Comparison of ENCODE assay signal across 9 mouse cellular contexts in the genomic region with DNA sequence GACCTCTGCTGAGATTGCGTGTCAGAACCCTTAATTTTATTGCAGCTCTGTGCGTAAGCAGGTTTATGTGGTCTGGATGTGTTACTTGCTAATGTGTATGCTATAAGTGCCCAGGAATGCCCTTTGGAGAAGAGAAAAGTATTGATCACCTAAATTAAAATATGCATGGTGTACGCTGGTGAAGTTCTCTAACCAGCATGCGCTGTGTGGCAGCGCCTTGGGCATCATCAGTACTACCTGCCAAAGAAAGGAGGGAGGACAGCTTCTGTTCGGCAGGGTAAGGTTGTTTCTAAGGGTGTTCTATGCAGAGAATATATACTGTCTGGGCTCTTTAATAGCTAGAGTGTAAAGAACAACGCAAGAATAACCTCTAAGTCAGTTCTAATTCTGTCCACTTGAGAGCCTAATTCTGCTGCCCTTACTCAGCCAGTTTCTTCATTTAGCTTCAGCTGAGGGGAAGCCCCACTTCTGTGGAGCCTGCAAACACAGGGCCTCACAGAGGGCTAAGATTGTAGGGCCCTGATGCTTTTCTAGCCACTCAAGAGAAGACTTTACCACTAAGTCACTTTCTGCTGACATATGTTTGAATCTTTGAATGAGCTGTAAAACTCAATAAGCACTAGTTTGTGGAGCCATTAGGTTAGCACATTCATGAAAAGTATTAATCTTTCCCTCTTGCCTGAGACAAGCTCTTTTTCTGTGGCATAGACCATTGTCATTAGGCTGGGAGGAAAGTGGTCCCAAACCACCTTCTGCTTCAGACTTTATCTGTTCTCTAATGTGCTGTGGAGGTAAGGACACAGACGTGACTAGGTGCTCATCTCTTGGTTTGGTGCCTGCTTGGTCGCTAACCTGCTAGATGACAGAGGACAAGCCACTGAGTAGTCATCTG. TPM values are rescaled to one million over a fixed set of nuclear protein-coding genes. Genes with fewer than 3 reads are reported as not detected.
DNase-seq lines count a peak whose midpoint lies in the region; ATAC-seq and TF ChIP-seq lines count a peak whose summit lies in the region.
"Had no signal": no experiment of that assay in that cellular context is flagged by ENCODE, and none has a peak within 500 bp of the region (broad histone marks: within the 10 kb centered on the region; RNA-seq: fewer than 3 reads in every experiment).

No protein-coding gene starts in this region.

- H3K27me3 ChIP-seq in liver, postnatal 0 days (ENCODE audit: insufficient read depth, low read length): no peaks in the 10 kb centered on the region
- no peaks in the 10 kb centered on the region for H3K27me3 ChIP-seq in forebrain, embryonic 13.5 days
- no peaks in the 10 kb centered on the region for H3K27me3 ChIP-seq in intestine, embryonic 16.5 days (replicated peaks; ENCODE audit: control insufficient read depth, insufficient read depth, low read length)
- H3K27me3 ChIP-seq in splenic B cell, adult 2 months (ENCODE audit: control insufficient read depth, insufficient read depth, low read length, poor library complexity, severe bottlenecking): no peaks in the 10 kb centered on the region

- peaks cover 28% of the 10 kb centered on the region for H3K4me1 ChIP-seq in liver, postnatal 0 days (ENCODE audit: insufficient read depth)
- H3K4me1 ChIP-seq in forebrain, embryonic 13.5 days: peaks cover 68% of the 10 kb centered on the region
- peaks cover 24% of the 10 kb centered on the region for H3K4me1 ChIP-seq in intestine, embryonic 16.5 days (ENCODE audit: control insufficient read depth, insufficient read depth, low read length)

- H3K9ac ChIP-seq in liver, postnatal 0 days (replicated peaks): no peak overlapping the region
- H3K9ac ChIP-seq in forebrain, embryonic 13.5 days: 0 out of 2 replicates have a peak overlapping the region, but pooled peaks have one; percentile 35
- H3K9ac ChIP-seq in intestine, embryonic 16.5 days (ENCODE audit: low read depth, low read length): no peak overlapping the region

- DNase-seq in liver, postnatal 0 days: no peak
- no peak for DNase-seq in liver
- DNase-seq in splenic B cell, adult 2 months (ENCODE audit: low read depth, low spot score): peak; percentile 51
- no peak for DNase-seq in layer of hippocampus, postnatal 10 days (ENCODE audit: low spot score in 2 of 2)
- DNase-seq in spleen, adult 12 weeks (ENCODE audit: low spot score): no peak
- no peak for DNase-seq in urinary bladder, postnatal 14 days (ENCODE audit: low spot score)
- DNase-seq: thymus, postnatal 36 days had no signal

- ATAC-seq in liver, postnatal 0 days: no peak
- no peak for ATAC-seq in forebrain, embryonic 13.5 days
- no peak for ATAC-seq in intestine, embryonic 16.5 days

- H3K27ac ChIP-seq in liver, postnatal 0 days (ENCODE audit: low read depth): 0 out of 2 replicates have a peak overlapping the region, but pooled peaks have one; percentile 1
- no peak overlapping the region for H3K27ac ChIP-seq in forebrain, embryonic 13.5 days
- no peak overlapping the region for H3K27ac ChIP-seq in intestine, embryonic 16.5 days (ENCODE audit: low read length)

- no peak for TF ChIP-seq CTCF in liver, postnatal 0 days (IDR thresholded peaks at IDR 0.05; ENCODE audit: low read depth)

- no peak for TF ChIP-seq EP300 in liver, postnatal 0 days (IDR thresholded peaks at IDR 0.05; ENCODE audit: low read depth)

- H3K9me3 ChIP-seq in liver, postnatal 0 days (ENCODE audit: low read length): no peaks in the 10 kb centered on the region
- no peaks in the 10 kb centered on the region for H3K9me3 ChIP-seq in forebrain, embryonic 13.5 days (replicated peaks)
- no peaks in the 10 kb centered on the region for H3K9me3 ChIP-seq in intestine, embryonic 16.5 days (ENCODE audit: control insufficient read depth, low read length)

- H3K4me2 ChIP-seq in liver, postnatal 0 days (ENCODE audit: low read depth, low read length): peak overlapping the region; percentile 51; the same call in 1 of the 2 replicates
- peak overlapping the region; percentile 89 for H3K4me2 ChIP-seq in forebrain, embryonic 13.5 days
- 0 out of 2 replicates have a peak overlapping the region, but pooled peaks have one; percentile 4 for H3K4me2 ChIP-seq in intestine, embryonic 16.5 days (ENCODE audit: low read depth, low read length)

- H3K36me3 ChIP-seq in liver, postnatal 0 days (replicated peaks; ENCODE audit: insufficient read depth, low read length): no peaks in the 10 kb centered on the region
- H3K36me3 ChIP-seq in forebrain, embryonic 13.5 days (ENCODE audit: poor library complexity, severe bottlenecking): no peaks in the 10 kb centered on the region
- H3K36me3 ChIP-seq in intestine, embryonic 16.5 days (ENCODE audit: control insufficient read depth, insufficient read depth, low read length): no peaks in the 10 kb centered on the region
- no peaks in the 10 kb centered on the region for H3K36me3 ChIP-seq in splenic B cell, adult 2 months (ENCODE audit: control insufficient read depth, insufficient read depth, low read length, poor library complexity, severe bottlenecking)

- 80% methylated on average over 9 of the region's 9 CpGs for WGBS in liver, postnatal 0 days (ENCODE audit: insufficient replicate concordance)
- 59% methylated on average over 9 of the region's 9 CpGs for whole genome bisulfite sequencing in forebrain, embryonic 13.5 days
- WGBS in intestine, embryonic 16.5 days: 73% methylated on average over 9 of the region's 9 CpGs

- H3K4me3 ChIP-seq in liver, postnatal 0 days (ENCODE audit: low read depth, low read length): no peak overlapping the region
- H3K4me3 ChIP-seq in forebrain, embryonic 13.5 days: 0 out of 2 replicates have a peak overlapping the region, but pooled peaks have one; percentile 6
- no peak overlapping the region for H3K4me3 ChIP-seq in intestine, embryonic 16.5 days (ENCODE audit: low read length)

RNA-seq across cellular contexts. Expression of a gene that starts 3.4 kb away (rescaled TPM):
- polyA plus RNA-seq in liver, postnatal 0 days (2015; fragmentation: Nextera tagmentation; extraction: Ambion mirVana): 1.3 and 1.6 TPM in 2 replicates
- polyA plus RNA-seq in forebrain, embryonic 13.5 days (2015; fragmentation: Nextera tagmentation; extraction: Ambion mirVana): 8.8 and 10.2 TPM in 2 replicates
- polyA plus RNA-seq in intestine, embryonic 16.5 days (2015; fragmentation: Nextera tagmentation; extraction: Ambion mirVana): 5.0 TPM in 2 replicates
- total RNA-seq in layer of hippocampus, postnatal 10 days (2021): 10 to 100 TPM; 11.2 to 13.0 TPM

RNA-seq across cellular contexts. Expression of a gene that starts 54.4 kb away (rescaled TPM):
- 3.8 and 4.7 TPM in 2 replicates for polyA plus RNA-seq in liver, postnatal 0 days (2015; fragmentation: Nextera tagmentation; extraction: Ambion mirVana)
- 10.6 and 12.1 TPM in 2 replicates for polyA plus RNA-seq in forebrain, embryonic 13.5 days (2015; fragmentation: Nextera tagmentation; extraction: Ambion mirVana)
- 7.1 and 7.5 TPM in 2 replicates for polyA plus RNA-seq in intestine, embryonic 16.5 days (2015; fragmentation: Nextera tagmentation; extraction: Ambion mirVana)
- 10 to 100 TPM; 12.0 to 12.9 TPM for total RNA-seq in layer of hippocampus, postnatal 10 days (2021)

RNA-seq across cellular contexts. Expression of a gene that starts 55.5 kb away (rescaled TPM):
- polyA plus RNA-seq in liver, postnatal 0 days (2015; fragmentation: Nextera tagmentation; extraction: Ambion mirVana): 1.9 and 2.1 TPM in 2 replicates
- 11.7 and 11.8 TPM in 2 replicates for polyA plus RNA-seq in forebrain, embryonic 13.5 days (2015; fragmentation: Nextera tagmentation; extraction: Ambion mirVana)
- polyA plus RNA-seq in intestine, embryonic 16.5 days (2015; fragmentation: Nextera tagmentation; extraction: Ambion mirVana): 6.2 and 6.8 TPM in 2 replicates
- 10 to 100 TPM; 11.0 to 11.8 TPM for total RNA-seq in layer of hippocampus, postnatal 10 days (2021)

Comparison
In these comparisons a context has a peak if more than half of its experiments do, and no peak if none do; other contexts are left out.
1. H3K4me2 ChIP-seq: peak in every context shown above with its lines; median percentile 89 in forebrain, embryonic 13.5 days; 51 in liver, postnatal 0 days; 4 in intestine, embryonic 16.5 days.